Mouse (Mus musculus): Measurements from ENCODE around the gene Cmklr1.

The Cmklr1 gene

DNA sequence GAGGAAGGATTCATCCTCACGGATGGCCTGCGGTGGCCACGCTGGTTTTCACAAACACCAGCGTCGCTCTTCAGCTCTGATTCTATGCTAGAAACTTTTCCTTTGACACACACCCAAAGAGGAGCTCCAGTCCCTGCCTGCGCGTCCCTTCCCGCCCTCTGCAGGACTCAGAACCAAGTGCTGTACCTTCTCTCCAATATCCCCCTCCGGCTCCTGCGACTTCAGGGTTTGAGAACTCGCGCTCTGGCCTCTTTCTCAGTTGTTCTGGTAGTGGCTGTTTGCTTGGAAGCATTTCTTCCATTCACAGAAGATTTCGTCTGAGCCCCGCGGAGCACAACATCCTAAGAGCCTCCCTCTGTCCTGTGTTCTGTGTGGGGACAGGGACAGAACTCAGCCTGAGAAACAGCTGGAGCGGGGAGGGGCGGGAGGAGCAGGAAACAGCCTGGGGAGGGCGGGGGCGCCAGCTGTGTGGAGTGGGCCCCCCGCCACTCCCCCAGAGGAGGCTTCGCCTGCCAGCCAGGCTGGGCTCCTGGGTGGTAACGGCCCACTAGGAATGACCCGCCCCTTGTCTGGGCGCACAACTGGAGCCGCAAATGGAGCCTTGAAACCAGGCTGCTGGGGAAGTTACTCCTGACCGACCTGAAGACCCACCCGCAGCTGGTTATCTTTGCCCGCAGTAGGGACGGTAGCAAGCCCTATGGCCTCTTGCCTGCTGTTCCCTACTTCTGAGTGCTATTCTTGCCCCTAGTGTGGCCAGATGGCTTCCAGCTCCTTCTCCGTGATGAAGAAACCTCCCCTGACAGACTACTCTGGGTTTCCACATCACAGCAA, at the start of gene Cmklr1:
TSS of gene Cmklr1 (minus strand) at position 392 of the 831 bp plus-strand sequence.
- no peak for DNase-seq (ENCODE audit: low spot score in 2 of 2)

DNA sequence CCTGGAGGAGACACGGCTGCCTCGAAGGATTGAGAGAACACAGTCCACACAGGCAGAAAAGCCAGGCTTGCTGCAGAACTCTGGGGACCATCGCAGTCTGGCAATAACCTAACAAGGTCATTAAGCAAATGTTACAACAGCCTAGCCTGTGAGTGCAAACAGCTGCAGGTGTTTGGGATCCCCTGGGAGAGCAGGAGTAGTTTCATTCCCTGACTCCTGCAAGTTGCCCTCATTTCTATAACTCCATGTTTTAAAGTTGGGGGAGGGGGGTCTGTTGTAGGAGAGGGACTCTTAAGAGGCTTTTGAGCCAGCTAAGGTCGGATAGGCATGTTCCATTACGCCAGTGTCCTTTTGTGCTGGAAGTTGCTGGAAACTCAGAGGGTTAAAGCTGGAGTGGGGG, 44.2 kb upstream of the Cmklr1 start:
- no peak for DNase-seq (ENCODE audit: low spot score in 2 of 2)

DNA sequence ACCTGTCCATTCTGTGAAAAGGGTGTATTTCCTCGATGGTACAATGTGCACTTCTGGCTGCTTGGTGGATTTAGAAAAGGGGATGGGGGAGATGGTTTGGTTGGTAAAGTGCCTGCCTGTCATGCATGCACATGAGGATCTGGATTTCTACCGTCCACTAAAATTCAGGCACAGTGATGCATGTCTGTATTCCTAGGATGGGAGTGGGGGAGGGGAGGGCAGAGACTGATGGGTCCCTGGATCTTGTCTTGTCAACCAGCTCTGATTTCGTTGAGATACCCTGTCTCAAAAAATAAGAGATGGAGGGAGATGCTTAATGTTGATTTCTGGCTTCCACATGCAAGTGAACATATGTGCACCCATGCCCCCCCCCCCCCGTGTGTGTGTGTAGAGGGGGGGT, 43.8 kb upstream of the Cmklr1 start:
- DNase-seq (ENCODE audit: low spot score in 2 of 2) = no peak

DNA sequence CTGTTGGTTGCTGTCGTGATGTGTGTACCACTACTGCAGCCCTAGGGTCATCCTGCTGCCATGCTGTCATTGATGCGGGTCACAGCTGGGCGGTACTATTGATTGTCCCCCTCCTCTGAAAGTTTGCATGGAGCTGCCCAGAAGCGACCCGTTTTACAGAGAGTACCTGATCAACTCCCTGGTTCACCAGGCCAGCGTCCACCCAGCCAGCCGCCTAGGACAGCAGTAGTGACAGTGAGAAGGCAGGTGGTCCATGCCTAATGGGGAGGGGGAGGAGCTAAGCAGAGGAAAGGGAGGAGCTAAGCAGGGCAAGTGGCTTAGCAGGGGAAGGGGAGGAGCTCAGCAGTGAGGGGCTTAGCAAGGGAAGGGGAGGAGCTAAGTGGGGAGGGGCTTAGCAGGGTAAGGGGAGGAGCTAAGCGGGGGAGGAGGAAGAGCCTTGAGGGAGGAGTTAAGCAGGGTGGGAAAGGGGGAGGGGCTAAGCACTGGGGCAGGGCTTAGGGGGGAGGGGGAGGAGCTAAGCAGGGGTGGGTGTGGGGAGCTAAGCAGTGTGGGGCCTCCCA, 43.0 kb upstream of the Cmklr1 start:
- no peak for DNase-seq (ENCODE audit: low spot score in 2 of 2)

DNA sequence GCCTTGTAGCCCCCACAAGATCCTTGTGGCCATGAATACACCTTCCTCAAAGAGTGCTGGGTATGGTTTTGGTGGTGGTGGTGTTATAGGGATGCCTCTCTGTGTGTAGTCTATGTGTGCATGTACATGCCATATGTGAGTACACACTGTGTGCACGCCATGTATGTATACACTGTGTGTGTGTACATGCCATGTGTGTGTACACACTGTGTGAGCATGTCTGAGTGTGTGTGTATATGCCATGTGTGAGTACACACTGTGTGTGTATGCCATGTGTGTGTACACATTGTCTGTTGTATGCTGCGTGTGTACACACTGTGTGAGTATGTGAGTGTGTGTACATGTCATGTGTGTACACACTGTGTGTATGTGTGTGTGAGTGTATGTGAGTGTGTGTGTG, 40.6 kb upstream of the Cmklr1 start:
- DNase-seq (ENCODE audit: low spot score in 2 of 2) = no peak

DNA sequence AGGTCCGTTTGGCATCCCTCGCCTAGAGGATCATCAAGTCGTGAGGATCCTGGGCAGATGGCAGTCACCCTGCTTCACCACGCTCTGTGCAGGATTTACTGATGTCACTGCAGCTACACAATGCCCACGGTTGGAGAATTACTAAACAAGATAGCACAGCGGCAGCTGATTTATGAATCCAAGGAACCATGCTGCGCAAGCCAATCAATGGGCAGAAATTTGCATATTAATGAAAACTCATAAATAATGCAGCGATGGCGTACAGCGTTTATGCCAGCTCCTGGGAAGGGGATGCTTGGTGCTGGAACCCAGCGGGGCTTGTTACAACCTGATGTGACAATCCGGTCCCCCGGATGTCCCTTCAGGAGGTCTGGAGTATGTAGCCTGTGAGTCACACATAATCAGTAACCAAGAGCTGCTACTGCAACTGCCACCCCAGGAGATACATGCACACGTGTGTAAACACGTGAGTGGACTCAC, 39.9 kb upstream of the Cmklr1 start:
- peak in 1 of 2 experiments; percentile 9 for DNase-seq (ENCODE audit: low spot score in 2 of 2)

DNA sequence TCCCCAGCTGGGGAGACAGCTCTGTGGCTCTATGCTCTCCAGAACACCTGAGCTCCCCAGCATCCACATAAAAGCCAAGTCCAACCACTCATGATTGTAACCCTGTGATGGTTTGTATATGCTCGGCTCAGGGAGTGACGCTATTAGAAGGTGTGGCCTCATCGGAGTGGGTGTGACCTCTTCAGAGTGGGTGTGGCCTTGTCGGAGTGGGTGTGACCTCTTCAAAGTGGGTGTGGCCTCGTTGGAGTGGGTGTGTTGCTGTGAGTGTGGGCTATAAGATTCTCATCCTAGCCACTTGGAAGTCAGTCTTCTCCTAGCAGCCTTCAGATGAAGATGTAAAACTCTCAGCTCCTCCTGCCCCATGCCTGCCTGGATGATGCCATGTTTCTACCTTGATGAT, 37.3 kb upstream of the Cmklr1 start:
- no peak for DNase-seq (ENCODE audit: low spot score in 2 of 2)

DNA sequence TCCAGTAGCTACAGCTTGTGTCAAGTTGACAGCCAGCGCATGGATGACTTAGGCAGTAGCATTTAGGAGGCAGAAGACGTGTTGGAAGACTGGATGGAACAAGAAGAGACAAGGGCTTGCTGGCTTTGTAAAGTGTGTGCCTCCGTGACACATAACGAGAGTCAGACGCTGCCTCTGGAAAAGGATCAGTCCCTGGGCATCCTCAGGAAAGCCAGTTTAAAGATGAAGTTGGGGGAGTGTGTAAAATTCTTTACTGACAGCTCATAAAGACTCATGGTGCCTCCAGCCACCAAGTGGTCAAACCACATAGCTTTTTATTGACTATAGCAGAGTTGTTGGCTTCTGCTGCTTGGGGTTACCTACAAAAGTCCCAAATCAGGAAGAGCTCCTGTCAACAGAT, 35.2 kb upstream of the Cmklr1 start:
- no peak for DNase-seq (ENCODE audit: low spot score in 2 of 2)

DNA sequence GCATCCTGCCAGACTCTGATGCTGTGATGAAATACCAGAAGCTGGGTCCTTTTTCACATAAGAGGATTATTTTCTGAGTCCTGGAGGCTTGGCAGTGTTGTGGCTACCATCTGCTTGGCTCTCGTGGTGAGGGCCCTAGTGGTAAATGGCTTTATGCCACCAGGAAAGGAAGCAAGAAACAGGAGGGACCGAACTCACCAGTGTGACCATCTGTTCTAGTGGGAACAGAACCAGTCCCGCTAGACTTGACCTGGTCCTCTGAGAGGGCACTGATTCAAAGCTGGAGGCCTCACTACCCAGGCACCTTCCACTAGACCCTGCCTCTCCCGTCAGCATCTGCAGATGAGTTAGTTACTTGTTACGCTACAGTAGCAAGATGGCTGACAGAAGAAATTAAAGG, 33.0 kb upstream of the Cmklr1 start:
- no peak for DNase-seq (ENCODE audit: low spot score in 2 of 2)

DNA sequence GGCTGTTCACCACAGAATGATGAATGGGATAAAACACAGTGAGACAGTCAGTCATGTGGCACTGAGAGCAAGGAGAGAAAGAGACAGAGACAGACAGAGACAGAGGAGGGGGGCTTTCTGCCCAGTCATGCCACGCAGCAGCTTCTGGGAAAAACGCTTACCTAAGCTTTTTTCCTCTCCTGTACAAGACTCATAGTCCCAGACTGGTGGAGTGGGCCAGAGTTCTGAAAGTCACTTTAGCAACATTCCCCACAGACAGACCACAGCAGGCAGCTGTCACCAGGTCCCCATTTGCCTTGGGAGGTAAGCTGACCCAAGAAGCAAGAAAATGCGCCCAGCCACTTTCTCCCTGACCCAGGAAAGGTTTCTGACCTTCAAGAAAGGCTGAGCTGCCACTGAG, 32.2 kb upstream of the Cmklr1 start:
- no peak for DNase-seq (ENCODE audit: low spot score in 2 of 2)

DNA sequence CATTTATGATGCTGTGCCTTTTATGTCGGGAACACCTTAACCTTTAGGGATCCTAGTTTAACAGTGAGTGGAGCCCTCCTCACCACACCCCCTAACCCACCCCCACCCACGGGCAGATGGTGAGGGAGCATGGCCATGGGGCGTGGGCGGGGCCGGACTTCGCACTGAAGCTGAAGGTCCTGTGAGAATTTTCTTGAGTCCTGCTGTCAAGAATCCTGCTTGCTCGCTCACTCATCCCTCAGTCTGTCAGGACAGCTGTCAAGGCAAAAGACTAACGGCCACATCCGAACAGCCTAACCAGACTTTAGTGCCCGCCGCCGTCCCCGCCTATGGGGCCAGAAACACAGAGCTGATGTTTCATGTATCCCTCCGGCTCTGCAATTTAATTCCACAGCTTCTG, 31.0 kb upstream of the Cmklr1 start:
- DNase-seq (ENCODE audit: low spot score in 2 of 2) = no peak

DNA sequence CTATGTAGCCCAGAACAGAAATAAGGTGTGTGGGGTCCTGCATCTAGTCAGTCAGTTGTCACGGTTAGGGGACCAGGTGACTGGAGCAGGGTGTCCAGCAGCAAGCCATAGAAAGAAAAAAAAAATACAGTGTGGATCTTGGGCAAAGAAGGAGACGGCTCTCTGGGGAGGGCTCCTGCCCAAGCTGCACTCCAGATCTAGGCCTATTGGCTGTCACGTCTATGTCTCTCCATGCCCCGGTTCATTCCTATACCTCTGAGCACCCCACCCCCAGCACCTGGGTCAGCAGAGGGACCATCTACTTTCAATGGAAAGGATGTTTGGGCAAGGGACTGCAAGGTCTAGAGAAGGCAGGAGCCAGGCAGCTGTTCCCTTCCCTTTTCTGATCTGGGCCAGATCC, 29.3 kb upstream of the Cmklr1 start:
- DNase-seq (ENCODE audit: low spot score in 2 of 2) = no peak

DNA sequence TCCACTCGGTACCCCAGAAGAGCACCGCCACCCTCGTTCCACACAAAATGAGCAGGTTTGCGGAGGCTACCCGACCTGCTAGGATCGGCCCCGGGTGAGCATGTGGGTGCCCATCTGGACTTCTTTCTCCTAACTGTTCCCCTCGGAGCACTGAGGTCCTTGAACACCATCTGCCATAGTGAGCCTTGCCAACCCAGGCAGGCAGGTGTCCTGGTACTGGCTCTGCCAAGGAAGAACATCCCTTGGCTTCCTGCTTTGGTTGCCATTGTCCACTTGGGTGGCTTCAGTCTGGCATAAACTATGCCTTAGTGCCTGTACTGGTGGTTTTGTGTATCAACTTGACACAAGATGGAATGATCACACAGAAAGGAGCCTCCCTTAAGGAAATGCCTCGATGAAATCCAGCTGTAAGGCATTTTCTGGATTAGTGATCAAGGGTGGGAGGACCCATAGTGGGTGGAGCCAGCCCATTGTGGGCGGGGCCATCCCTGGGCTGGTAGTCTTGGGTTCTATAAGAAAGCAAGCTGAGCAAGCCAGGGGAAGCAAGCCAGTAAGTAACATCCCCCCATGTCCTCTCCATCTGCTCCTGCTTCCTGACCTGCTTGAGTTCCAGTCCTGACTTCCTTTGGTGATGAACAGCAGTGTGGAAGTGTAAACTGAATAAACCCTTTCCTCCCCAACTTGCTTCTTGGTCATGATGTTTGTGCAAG, 28.7 kb upstream of the Cmklr1 start:
- DNase-seq (ENCODE audit: low spot score in 2 of 2) = no peak

DNA sequence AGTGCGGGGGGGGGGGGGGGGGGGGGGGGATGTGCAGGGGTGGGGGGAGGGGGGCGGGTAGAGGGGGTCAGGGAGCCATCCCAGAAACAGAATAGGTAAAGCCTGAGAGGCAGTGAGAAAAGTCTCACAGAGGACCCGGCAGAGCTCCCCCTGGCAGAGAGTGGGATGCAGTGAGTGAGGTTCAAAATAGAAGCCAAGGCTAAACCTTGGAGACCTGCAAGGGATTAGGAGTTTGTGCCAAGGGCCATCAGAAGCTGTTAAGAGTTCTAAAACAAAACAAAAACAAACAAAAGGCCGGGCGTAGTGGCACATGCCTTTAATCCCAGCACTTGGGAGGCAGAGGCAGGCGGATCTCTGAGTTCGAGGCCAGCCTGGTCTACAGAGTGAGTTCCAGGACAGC, 27.3 kb upstream of the Cmklr1 start:
- no peak for DNase-seq (ENCODE audit: low spot score in 2 of 2)

DNA sequence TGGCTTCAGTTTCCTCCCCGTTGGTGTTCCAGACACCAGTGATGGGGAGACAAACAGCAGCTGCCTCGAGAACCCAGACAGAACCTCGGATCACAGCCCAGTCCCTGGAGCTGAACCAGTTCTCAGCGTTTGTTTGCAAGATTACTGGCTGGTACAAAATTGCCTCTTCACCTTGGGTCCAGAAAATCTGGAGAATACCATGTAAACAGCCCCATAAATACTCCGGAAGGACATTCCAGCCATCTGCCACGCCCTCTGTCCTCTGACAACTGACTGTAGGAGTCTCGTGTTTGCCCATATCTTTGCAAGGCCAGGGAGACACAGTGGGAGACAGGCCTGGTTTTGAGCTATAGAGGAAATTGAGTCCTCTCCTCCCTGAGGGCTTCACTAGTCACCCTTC, 24.6 kb upstream of the Cmklr1 start:
- DNase-seq (ENCODE audit: low spot score in 2 of 2) = no peak

DNA sequence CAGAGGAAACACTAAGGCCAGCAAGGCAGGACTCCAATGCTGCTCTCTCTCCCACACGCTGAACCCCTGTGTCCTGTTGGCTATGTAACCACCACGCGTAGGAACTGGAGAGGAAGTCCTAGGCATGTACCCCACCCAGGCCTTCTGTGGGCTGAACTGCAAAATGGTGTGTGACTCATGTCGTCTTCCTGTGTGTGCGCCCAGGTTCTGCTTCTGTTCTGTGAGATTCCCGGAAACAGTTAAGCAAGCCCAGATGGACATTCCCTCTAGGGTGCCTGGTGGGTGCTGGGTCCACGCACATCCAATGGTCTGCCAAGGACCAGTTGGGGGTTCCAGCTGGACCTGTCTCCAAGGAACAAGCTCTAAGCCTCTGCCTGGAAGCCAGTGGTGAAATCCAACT, 22.2 kb upstream of the Cmklr1 start:
- no peak for DNase-seq (ENCODE audit: low spot score in 2 of 2)

DNA sequence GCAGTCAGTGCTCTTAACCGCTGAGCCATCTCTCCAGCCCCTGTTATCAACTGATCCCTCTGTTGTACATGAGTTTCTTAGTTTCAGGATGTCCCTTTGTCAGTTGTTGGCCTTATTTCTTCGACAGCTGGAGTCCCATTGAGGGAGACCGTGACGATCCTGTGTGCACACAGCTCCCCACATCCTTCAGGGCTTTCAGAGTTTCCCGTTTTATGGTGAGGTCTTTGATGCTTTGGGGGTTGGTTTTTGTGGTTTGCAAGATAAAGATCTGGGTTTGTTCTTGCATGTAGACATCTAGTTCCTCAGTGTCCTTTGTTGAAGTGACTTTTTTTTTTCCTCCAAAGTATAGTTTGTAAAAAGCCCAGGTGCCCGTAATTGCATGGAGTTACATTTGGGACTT, 20.4 kb upstream of the Cmklr1 start:
- DNase-seq (ENCODE audit: low spot score in 2 of 2) = no peak

DNA sequence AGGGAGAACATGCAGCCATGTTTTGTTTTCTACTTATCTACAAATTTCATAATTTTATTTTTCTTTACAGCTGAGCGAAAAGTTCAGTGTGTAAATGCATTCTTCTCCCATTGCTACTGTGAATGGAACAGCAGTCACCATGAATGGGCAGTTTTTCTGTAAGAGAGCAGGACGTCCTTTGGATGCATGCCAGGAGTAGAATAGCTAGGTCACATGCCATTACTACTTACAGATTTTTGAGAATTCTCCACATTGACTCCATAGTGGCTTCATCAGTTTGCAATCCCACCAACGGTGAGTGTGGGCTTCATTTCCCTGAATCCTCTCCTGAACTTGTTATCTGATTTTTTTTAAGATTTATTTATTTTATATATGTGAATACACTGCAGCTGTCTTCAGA, 19.9 kb upstream of the Cmklr1 start:
- DNase-seq (ENCODE audit: low spot score in 2 of 2) = no peak

DNA sequence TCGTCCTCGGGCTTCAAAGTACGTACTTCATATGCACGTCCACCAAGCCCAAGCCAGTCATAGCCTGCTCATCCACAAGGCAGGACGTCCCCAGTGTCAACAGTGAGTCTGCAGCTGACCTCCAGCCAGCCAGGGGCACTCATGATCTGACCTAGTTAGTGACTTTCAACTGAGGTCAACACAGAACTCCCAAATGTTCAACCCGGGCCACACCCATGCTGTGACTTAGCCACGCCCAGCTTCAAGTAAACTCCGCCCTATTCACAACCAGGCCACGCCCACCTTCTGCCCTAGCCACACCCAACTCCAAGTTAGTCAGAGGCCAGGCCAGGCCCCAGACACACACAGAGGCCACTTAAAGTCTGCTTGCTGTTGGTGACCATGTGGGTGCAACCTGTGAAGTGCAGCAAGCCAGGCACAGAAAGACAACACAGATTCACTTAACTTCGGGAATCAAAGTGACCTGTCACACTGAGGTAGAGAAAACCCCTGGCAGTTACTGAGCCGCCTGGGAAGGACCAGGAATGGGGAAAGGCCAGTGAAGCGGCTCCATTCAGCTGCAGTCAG, 14.5 kb upstream of the Cmklr1 start:
- DNase-seq (ENCODE audit: low spot score in 2 of 2) = no peak

DNA sequence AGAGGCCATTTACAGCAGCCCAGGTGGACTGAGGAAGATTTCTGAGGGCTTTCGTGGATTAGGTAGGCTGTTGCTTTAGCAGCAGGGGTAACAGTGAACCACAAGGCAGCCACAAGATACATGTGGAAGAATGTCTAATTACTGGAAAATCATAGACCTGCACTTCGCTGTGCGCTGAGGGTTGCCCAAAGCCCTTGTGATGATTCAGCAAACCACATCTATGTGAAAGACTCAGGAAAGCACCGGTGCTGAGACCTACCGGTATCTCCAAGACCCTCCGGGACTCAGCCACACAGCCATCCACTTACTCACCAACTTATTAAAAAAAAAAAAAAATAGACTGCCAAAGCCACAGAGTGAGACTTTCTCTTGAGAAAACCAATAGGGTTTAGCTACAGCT, 13.9 kb upstream of the Cmklr1 start:
- no peak for DNase-seq (ENCODE audit: low spot score in 2 of 2)

DNA sequence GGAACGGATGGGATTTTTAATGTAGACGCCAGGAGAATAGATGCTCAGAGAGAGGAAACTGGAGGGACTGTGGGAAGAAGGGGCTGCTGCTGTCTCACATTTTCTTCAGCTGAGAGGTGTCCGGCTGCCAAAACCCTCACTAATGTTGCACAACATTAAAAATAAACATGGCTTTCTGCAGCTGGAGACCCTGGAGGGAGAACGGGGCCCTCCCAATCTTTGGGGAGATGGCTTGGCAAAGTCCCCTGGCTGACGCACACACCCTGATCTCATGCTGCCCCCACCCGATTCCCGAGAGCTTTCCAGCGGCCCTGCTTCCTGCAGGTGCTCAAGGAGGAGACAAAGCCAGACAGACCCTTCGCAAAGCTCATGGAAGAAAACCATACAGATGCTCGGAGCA, 10.6 kb upstream of the Cmklr1 start:
- no peak for DNase-seq (ENCODE audit: low spot score in 2 of 2)

DNA sequence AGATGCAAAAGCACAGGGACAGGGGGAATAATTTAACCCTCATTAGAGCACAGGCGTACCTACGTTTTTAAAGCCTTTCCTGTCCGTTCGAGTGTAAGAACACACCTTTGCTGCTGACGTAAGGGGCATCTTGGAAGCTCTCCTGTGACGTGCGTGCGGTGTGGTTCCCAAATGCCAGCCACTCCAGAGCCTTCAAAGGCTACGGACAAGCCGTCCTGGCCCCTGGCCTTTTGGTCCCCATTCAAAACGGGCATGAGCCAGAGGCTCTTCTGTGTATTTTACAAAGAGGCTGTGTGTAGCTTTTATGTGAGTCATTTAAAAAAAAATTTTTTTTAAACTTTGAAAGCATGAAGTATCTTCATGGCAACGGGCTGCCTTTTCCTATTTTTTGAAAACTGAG, 4.6 kb upstream of the Cmklr1 start:
- no peak for DNase-seq (ENCODE audit: low spot score in 2 of 2)

DNA sequence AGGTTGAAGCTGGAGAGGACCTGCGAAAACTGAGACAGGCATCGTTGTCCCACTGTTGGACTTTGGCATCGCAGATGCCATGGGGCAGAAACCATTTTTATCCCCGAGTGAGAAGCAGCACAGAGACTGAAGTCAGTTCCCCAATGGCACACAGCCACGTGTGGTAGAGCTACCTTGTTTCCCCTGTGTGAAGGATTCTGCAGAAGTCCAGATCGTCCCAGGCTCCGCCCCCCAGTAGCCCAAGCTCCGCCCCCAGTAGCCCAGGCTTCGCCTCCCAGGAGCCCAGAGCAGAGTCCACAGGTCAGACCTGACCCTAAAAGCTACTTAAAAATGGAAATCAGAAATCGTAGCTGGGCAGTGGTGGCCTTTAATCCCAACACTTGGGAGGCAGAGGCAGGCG, 4.0 kb upstream of the Cmklr1 start:
- no peak for DNase-seq (ENCODE audit: low spot score in 2 of 2)

Data from frontal cortex, postnatal 36 days (tissue).